Mouse (Mus musculus): ENCODE measurements around the gene Ddx21.

- TF ChIP-seq GATA1 (IDR thresholded peaks at IDR 0.05; ENCODE audit: borderline replicate concordance, low read length) (no peak), FLI1 (IDR thresholded peaks at IDR 0.05; ENCODE audit: low read length) (no peak)
Observed at GRCm38 (mm10) chr10:62583245-62583644, 18.8 kb downstream of the Ddx21 start.
